Mouse (Mus musculus) intestine, embryonic 16.5 days (tissue): ENCODE data around the gene Apex2. TPM values are rescaled to one million over a fixed set of nuclear protein-coding genes. Genes with fewer than 3 reads are reported as not detected.

Experiments used
- ATAC-seq: fragments of 200-750 bp; cut with Nextera tagmentation; 2 replicates; pipeline ENCODE4 v1.8.0; 2017; ENCODE audit warnings: moderate TSS enrichment, moderate library complexity
- H3K27ac ChIP-seq: fragments of 300-500 bp; sonication (generic); 2 replicates; pipeline ENCODE4 v1.5.1; 2014; ENCODE audit warnings: mild to moderate bottlenecking, low read length
- H3K27me3 ChIP-seq: fragments of 300-500 bp; sonication (generic); replicated peaks from 2 replicates; pipeline ENCODE4 v1.6.1; 2014; ENCODE audit warnings: low read length, control low read depth, mixed read lengths; ENCODE audit not compliant: control insufficient read depth, insufficient read depth
- H3K36me3 ChIP-seq: fragments of 300-500 bp; sonication (generic); 2 replicates; pipeline ENCODE4 v1.6.1; 2014; ENCODE audit warnings: low read length, control low read depth; ENCODE audit not compliant: control insufficient read depth, insufficient read depth
- H3K4me1 ChIP-seq: fragments of 300-500 bp; sonication (generic); 2 replicates; pipeline ENCODE4 v1.6.1; 2014; ENCODE audit warnings: low read length, control low read depth, mixed read lengths; ENCODE audit not compliant: control insufficient read depth, insufficient read depth
- H3K4me2 ChIP-seq: fragments of 300-500 bp; sonication (generic); 2 replicates; pipeline ENCODE4 v1.6.1; 2014; ENCODE audit warnings: low read depth, low read length, control low read depth
- H3K4me3 ChIP-seq: fragments of 300-500 bp; sonication (generic); 2 replicates; pipeline ENCODE4 v1.5.1; 2014; ENCODE audit warnings: mild to moderate bottlenecking, low read length
- H3K9ac ChIP-seq: fragments of 300-500 bp; sonication (generic); 2 replicates; pipeline ENCODE4 v1.6.1; 2014; ENCODE audit warnings: low read depth, low read length
- H3K9me3 ChIP-seq: fragments of 300-500 bp; sonication (generic); 2 replicates; pipeline ENCODE4 v1.6.1; 2016; ENCODE audit warnings: low read length, control low read depth; ENCODE audit not compliant: control insufficient read depth
- WGBS: fragments of 180-500 bp; shearing (Covaris S2); extraction: QIAGEN DNeasy Blood & Tissue Kit; methylation state at CpG from one replicate; pipeline ENCODE4 v1.1.7; 2014; 5-methylcytosine and 5-hydroxymethylcytosine counted together
- polyA plus RNA-seq: library from polyadenylated mRNA; unstranded; fragments of >200 nt; fragmentation: Nextera tagmentation; extraction: Ambion mirVana; gene quantifications from 2 replicates; pipeline ENCODE4 v1.2.1, GENCODE M21; 2015

The Apex2 gene
- polyA plus RNA-seq, 1 experiment from 2014 or later: 14.8 TPM

DNA sequence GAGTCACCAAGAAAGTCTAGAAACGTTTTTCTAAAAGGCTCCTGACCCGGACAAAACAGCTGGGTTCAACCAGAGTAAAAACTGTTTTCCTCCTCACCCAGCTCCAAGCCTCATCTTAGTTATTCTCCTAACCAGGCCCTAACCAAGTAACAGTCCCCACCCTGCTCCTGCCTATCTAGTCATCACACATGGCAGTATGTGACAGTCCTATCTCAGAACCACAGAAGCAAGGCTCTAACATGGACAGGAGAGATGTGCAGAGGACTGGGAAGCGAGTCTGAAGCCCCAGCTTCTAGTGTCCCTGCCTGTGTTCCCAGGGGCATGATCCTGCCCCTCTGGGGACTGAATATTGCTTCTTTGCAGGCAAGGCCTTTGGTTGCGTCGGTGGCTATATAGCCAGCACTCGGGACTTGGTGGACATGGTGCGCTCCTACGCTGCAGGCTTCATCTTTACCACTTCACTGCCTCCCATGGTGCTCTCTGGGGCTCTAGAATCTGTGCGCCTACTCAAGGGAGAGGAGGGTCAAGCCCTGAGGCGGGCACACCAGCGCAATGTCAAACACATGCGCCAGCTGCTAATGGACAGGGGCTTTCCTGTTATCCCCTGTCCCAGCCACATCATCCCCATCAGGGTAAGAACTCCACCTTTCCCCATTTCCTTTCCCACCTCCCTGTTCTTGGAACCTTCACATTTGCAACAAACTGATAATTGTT is 24.9 kb downstream of the Apex2 start:
- no peaks in the 10 kb centered on the region for H3K27me3 ChIP-seq
- H3K4me3 ChIP-seq: no peak overlapping the region
- H3K9me3 ChIP-seq: no peaks in the 10 kb centered on the region
- no peak overlapping the region for H3K27ac ChIP-seq
- no peaks in the 10 kb centered on the region for H3K4me1 ChIP-seq
- ATAC-seq: peak; percentile 84
- WGBS: 90% methylated on average over 12 of the region's 12 CpGs
- H3K4me2 ChIP-seq: no peak overlapping the region
- no peak overlapping the region for H3K9ac ChIP-seq
- no peaks in the 10 kb centered on the region for H3K36me3 ChIP-seq

DNA sequence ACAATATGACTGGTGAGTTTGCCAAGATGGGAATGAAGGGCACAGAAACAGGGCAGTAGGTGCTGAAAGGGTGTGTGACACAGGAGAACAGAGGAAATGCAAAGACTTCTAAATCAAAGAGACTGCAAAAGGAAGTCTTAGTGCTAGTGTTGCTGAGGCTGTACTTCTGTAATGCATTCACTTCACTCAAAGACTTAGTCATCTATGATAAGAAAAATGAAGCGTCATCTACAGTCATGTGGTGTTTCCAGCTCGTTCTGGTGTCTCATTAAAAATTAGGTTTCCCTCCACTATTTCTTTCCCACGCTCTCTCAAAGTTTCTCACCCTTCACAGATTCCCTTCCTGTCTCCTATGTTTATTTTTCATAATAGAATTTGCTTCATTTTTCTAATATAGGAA is 35.6 kb downstream of the Apex2 start:
- H3K27ac ChIP-seq: no peak overlapping the region
- H3K27me3 ChIP-seq: no peaks in the 10 kb centered on the region
- no peaks in the 10 kb centered on the region for H3K9me3 ChIP-seq
- WGBS: 88% methylated on average over 3 of the region's 3 CpGs
- H3K4me1 ChIP-seq: no peaks in the 10 kb centered on the region
- no peaks in the 10 kb centered on the region for H3K36me3 ChIP-seq
- H3K4me3 ChIP-seq: no peak overlapping the region
- no peak overlapping the region for H3K4me2 ChIP-seq
- no peak for ATAC-seq
- H3K9ac ChIP-seq: no peak overlapping the region

- no peak for ATAC-seq
- H3K4me1 ChIP-seq: no peaks in the 10 kb centered on the region
- H3K36me3 ChIP-seq: no peaks in the 10 kb centered on the region
- H3K9ac ChIP-seq: no peak overlapping the region
- no peak overlapping the region for H3K27ac ChIP-seq
- H3K27me3 ChIP-seq: no peaks in the 10 kb centered on the region
- 94% methylated on average over 2 of the region's 2 CpGs for WGBS
- no peak overlapping the region for H3K4me2 ChIP-seq
- no peak overlapping the region for H3K4me3 ChIP-seq
- no peaks in the 10 kb centered on the region for H3K9me3 ChIP-seq
Measured at GRCm38 (mm10) chrX:150551986-150552385, 37.7 kb downstream of the Apex2 start.

DNA sequence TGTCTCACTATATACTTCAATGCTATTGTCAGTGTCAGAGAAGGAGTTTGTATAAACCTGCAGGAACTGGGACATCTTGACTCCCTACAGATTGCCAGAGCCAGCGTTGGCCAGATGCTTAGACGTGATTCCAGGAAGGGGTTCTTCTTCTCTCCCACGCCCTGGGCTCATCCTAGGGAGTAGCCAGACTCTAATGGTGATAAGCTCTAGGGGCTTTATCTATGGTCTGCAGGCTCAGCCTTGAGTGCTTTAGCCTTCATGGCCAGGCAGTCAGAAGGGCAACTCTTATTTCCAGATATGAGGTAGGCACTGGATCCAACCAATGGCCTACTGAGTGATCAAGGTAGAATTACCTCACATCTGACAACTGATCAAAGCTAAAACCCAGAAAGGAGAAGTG is 40.0 kb downstream of the Apex2 start:
- Histone ChIP-seq H3K4me3 (no peak overlapping the region), H3K9me3 (no peaks in the 10 kb centered on the region), H3K4me1 (no peaks in the 10 kb centered on the region), H3K9ac (no peak overlapping the region), H3K27me3 (no peaks in the 10 kb centered on the region), H3K27ac (no peak overlapping the region), H3K36me3 (no peaks in the 10 kb centered on the region), H3K4me2 (no peak overlapping the region)
- peak; percentile 78 for ATAC-seq
- WGBS: 79% methylated on average over 3 of the region's 3 CpGs

DNA sequence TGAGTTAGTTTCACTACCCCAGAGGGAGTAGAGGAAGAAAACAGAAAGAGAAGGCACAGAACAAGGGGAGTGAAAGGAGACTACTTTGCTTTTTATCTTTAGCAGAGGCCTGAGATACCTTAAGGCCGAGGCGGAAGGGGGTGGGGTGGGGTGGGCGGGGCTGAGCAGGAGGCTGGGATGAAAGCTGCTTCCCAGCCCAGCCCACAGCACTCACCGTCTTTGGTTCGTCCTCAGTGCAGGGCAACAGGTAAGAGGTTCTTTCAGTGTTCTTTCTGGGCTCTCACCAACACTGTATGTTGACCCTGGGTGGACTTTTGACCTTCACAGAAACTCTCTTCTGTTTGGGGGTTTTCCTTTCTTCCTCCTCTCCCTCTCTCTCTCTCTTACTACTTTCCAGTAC is 42.4 kb downstream of the Apex2 start, which contains the start of gene Alas2:
TSS of gene Alas2 (plus strand) at position 137 of the 400 bp plus-strand sequence.
- WGBS: 46% methylated on average over 5 of the region's 5 CpGs
- peak; percentile 63 for ATAC-seq
- H3K9me3 ChIP-seq: no peaks in the 10 kb centered on the region
- H3K4me2 ChIP-seq: no peak within 1 kb of the TSS
- no peaks in the 10 kb centered on the region for H3K4me1 ChIP-seq
- no peaks in the 10 kb centered on the region for H3K27me3 ChIP-seq
- no peaks in the 10 kb centered on the region for H3K36me3 ChIP-seq
- no peak within 1 kb of the TSS for H3K9ac ChIP-seq
- no peak within 1 kb of the TSS for H3K4me3 ChIP-seq
- H3K27ac ChIP-seq: no peak within 1 kb of the TSS

GRCm38 (mm10) chrX:150541684-150542083 is 48.0 kb downstream of the Apex2 start:
- no peak for ATAC-seq

DNA sequence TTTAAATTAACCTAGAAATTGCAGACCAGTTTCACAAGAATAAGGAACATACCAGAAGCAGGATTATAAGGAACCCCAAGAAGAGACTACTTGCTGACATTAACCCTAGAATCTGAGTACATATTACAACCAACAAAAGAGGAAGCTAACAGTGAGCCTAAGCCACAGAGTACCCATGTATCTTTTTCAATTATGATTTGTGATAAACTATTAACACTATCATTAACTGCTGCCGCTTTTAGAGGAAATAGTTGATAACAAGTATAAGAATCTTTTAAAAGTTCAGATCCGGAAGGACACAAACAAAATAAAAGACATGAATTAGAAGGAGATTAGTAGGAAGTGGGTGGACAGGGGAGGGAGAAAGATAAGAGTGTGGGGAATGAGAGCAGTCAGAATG is 49.6 kb downstream of the Apex2 start:
- Histone ChIP-seq H3K27me3 (no peaks in the 10 kb centered on the region), H3K36me3 (no peaks in the 10 kb centered on the region), H3K4me3 (no peak overlapping the region), H3K9me3 (no peaks in the 10 kb centered on the region), H3K4me2 (no peak overlapping the region), H3K4me1 (no peaks in the 10 kb centered on the region), H3K27ac (no peak overlapping the region), H3K9ac (no peak overlapping the region)
- ATAC-seq: no peak
- 88% methylated on average over 2 of the region's 2 CpGs for WGBS

More at GRCm38 (mm10) chrX:150541684-150542083, 48.0 kb downstream of the Apex2 start:
- H3K36me3 ChIP-seq: no peaks in the 10 kb centered on the region
- H3K27ac ChIP-seq: no peak overlapping the region
- no peaks in the 10 kb centered on the region for H3K4me1 ChIP-seq
- no peaks in the 10 kb centered on the region for H3K27me3 ChIP-seq
- H3K4me3 ChIP-seq: no peak overlapping the region
- H3K4me2 ChIP-seq: no peak overlapping the region
- H3K9ac ChIP-seq: no peak overlapping the region
- H3K9me3 ChIP-seq: no peaks in the 10 kb centered on the region

- Histone ChIP-seq H3K4me2 (no peak overlapping the region), H3K4me1 (no peaks in the 10 kb centered on the region), H3K27ac (no peak overlapping the region), H3K9me3 (no peaks in the 10 kb centered on the region), H3K27me3 (no peaks in the 10 kb centered on the region), H3K9ac (no peak overlapping the region), H3K4me3 (no peak overlapping the region), H3K36me3 (no peaks in the 10 kb centered on the region)
- ATAC-seq: no peak
- 93% methylated on average over 1 of the region's 1 CpGs for WGBS
Measured at GRCm38 (mm10) chrX:150516477-150516876, 73.2 kb downstream of the Apex2 start.

GRCm38 (mm10) chrX:150516015-150516414 is 73.7 kb downstream of the Apex2 start:
- H3K4me1 ChIP-seq: no peaks in the 10 kb centered on the region
- H3K36me3 ChIP-seq: no peaks in the 10 kb centered on the region
- no peaks in the 10 kb centered on the region for H3K27me3 ChIP-seq
- no peak overlapping the region for H3K4me2 ChIP-seq
- no peak overlapping the region for H3K9ac ChIP-seq
- no peaks in the 10 kb centered on the region for H3K9me3 ChIP-seq
- ATAC-seq: no peak
- no peak overlapping the region for H3K27ac ChIP-seq
- no peak overlapping the region for H3K4me3 ChIP-seq

DNA sequence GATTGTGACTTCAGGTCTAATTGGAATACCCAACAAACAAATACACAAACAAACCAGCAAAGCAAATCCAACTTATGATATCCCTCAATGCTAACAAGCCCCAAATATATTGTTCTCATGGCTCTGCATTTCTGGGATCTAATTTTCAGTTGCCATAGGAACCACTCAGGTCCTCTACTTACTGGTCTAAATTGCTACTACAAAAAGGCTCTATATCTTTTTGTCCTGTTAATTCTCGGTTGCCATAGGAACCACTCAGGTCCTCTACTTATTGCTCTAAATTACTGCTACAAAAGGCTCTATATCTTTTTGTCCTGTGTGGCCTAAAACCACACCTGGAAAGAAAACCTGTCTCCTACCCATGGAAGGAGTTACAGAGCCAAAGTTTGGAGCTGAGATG is 75.5 kb downstream of the Apex2 start:
- Histone ChIP-seq H3K27ac (no peak overlapping the region), H3K9me3 (no peaks in the 10 kb centered on the region), H3K4me3 (no peak overlapping the region), H3K4me1 (no peaks in the 10 kb centered on the region), H3K27me3 (no peaks in the 10 kb centered on the region), H3K4me2 (no peak overlapping the region), H3K36me3 (no peaks in the 10 kb centered on the region), H3K9ac (no peak overlapping the region)
- no peak for ATAC-seq
- 92% methylated on average over 1 of the region's 1 CpGs for WGBS
